Mouse (Mus musculus) heart, adult 9 months (tissue): Measurements from ENCODE around the gene Gm49336.

Source experiments
- DNase-seq, 2 experiments: peaks; one replicate each; pipeline ENCODE4 v3.0.0; 2022; ENCODE audit warnings: low spot score in 2 of 2

Gm49336 gene

GRCm38 (mm10) chr14:60163367-60163766 lies 87.9 kb downstream of the Gm49336 start:
- no peak for DNase-seq
